Mouse (Mus musculus): ENCODE measurements around the gene Znhit3.
A peak's percentile ranks its signal among the peaks of the same experiment; 100 is the strongest.

Gene Znhit3

GRCm38 (mm10) chr11:84920981-84921380 is 4.8 kb upstream of the Znhit3 start:
- no peak for DNase-seq (ENCODE audit: low read depth, low spot score)

- DNase-seq (ENCODE audit: low read depth, low spot score), result no peak
These were observed 3.8 kb upstream of the Znhit3 start for GRCm38 (mm10) chr11:84919951-84920350.

- DNase-seq (ENCODE audit: low read depth, low spot score), result peak; percentile 60
These were observed 3.1 kb upstream of the Znhit3 start for GRCm38 (mm10) chr11:84919276-84919675.

- DNase-seq (ENCODE audit: low read depth, low spot score), result peak; percentile 75
These were observed 2.3 kb upstream of the Znhit3 start for GRCm38 (mm10) chr11:84918425-84918824.

DNA sequence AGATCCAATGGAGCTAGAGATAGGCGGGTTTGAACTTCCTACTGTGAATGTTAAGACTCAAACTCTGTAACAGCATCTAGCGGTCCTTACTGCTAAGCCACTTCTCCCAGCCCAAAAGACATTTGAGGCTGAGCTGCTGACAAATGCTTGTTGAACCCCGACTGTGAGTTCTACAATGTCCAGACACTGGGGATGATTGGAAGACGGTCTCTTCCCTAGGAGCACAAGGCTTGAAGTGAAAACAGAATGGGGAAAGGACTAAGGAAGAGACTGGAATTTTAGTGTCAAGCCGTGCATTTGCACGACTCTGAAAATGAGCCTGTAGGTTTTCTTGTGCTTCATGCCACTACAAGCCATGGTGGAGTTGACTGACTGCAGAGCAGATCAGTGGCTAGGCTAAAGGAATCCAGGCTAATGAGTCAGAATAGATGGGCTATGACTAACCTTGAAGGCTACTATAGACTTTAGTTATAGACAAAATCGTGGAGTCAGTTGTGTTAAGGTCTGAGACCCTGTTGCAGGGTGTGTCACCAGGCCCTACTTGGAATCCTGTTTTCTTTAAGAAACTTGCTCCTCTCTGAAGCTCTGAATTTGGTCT is 636 bp upstream of the Znhit3 start:
- DNase-seq (ENCODE audit: low read depth, low spot score), result no peak

GRCm38 (mm10) chr11:84914673-84915072 is 1.5 kb downstream of the Znhit3 start:
- no peak for DNase-seq (ENCODE audit: low read depth, low spot score)

DNA sequence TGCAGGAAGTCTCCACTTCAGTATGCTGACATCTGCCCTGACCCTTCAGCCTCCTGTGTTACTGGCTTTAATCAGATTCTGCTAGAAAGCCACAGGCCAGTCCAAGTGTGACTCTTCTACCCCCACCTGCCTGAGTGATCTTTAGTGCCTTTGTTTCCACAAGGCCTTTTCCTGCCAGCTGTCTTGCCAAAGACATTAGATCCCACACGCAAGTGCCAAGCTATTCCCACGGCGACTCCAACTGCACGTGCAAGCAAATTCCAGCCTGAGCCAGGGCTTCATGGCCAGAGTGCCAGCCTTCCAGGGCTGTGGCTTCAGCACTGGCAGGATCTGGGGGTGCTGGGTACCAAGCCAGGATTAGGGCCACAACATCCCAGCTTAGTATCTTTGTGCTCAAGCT is 5.8 kb downstream of the Znhit3 start:
- no peak for DNase-seq (ENCODE audit: low read depth, low spot score)

GRCm38 (mm10) chr11:84908480-84908879 is 7.7 kb downstream of the Znhit3 start:
- no peak for DNase-seq (ENCODE audit: low read depth, low spot score)

DNA sequence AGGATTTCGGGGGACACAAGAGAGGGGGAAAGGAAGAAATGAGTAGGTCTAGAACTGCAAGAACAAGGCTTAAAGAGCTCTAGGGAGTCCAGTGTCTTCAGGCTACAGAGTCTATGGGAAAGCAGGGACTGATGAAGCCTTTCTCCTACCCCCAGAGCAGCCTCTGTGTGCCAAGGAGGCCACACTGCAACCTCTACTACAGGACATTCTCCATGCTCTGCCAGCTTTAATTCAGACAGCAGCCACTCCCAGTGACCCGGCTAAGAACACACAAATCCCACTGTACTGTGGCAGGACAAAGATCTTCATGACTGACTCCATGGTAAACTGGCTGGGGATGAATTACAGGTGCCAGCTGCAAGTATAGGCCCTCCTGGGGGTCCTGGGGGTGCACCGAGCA is 9.1 kb downstream of the Znhit3 start:
- DNase-seq (ENCODE audit: low read depth, low spot score), result no peak

DNA sequence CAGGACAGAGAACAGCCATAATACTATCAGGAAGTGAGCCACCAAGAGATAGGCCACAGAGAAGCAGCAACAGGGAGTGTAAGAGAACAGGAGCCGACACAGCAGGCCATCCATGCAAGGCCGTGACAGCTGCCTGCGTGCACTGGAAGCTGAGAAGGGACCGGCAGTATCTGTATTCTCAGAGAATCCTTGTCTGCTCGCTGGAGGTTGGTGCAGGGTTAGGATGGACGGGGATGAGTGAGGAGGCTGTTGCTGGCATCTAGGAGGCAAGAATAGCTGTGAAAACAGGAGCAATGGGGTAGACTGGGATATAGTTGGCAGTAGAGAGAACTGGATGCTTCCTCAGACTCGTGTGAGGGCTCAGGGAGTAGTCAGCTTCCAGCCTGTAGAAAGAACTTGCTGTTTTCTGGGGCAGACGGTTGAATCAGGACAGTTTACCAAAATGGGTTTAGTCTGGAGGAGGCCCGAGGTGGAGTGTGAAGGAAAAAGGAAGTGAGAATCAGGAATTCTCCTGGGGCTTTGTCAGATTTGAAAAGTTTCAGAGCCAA is 11.5 kb downstream of the Znhit3 start:
- DNase-seq (ENCODE audit: low read depth, low spot score), result no peak

- DNase-seq (ENCODE audit: low read depth, low spot score), result no peak
These were observed 23.1 kb downstream of the Znhit3 start for GRCm38 (mm10) chr11:84893113-84893512.

- no peak for DNase-seq (ENCODE audit: low read depth, low spot score)
These were observed 24.5 kb downstream of the Znhit3 start for GRCm38 (mm10) chr11:84891705-84892104.

GRCm38 (mm10) chr11:84889492-84889891 is 26.7 kb downstream of the Znhit3 start:
- no peak for DNase-seq (ENCODE audit: low read depth, low spot score)

GRCm38 (mm10) chr11:84888025-84888424 is 28.1 kb downstream of the Znhit3 start:
- DNase-seq (ENCODE audit: low read depth, low spot score), result no peak

GRCm38 (mm10) chr11:84886767-84887511 is 29.2 kb downstream of the Znhit3 start:
- no peak for DNase-seq (ENCODE audit: low read depth, low spot score)

DNA sequence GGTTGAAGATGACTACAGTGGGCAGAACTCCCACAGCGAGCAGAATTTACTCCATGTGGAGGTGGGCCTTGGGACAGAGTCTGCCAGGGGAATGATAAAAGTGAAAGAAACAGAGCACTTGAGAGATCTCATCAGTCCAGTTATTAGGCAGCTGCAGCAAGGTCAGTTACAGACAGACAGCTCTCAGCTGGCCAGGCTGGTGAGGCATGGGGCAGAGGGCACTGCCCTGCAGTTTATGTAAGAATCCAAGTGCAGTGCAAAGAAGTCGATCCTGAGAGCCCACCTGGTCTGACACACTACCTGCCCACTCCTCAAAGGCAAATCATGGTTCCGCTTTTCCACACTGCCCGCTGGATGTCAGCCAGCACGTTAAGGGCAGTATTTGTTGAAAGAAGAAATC is 29.9 kb downstream of the Znhit3 start:
- no peak for DNase-seq (ENCODE audit: low read depth, low spot score)

- no peak for DNase-seq (ENCODE audit: low read depth, low spot score)
These were observed 30.9 kb downstream of the Znhit3 start for GRCm38 (mm10) chr11:84885238-84885637.

GRCm38 (mm10) chr11:84882346-84882745 is 33.8 kb downstream of the Znhit3 start:
- DNase-seq (ENCODE audit: low read depth, low spot score), result no peak

- no peak for DNase-seq (ENCODE audit: low read depth, low spot score)
These were observed 35.2 kb downstream of the Znhit3 start for GRCm38 (mm10) chr11:84880971-84881370.

GRCm38 (mm10) chr11:84880465-84880961 is 35.7 kb downstream of the Znhit3 start:
- DNase-seq (ENCODE audit: low read depth, low spot score), result no peak

DNA sequence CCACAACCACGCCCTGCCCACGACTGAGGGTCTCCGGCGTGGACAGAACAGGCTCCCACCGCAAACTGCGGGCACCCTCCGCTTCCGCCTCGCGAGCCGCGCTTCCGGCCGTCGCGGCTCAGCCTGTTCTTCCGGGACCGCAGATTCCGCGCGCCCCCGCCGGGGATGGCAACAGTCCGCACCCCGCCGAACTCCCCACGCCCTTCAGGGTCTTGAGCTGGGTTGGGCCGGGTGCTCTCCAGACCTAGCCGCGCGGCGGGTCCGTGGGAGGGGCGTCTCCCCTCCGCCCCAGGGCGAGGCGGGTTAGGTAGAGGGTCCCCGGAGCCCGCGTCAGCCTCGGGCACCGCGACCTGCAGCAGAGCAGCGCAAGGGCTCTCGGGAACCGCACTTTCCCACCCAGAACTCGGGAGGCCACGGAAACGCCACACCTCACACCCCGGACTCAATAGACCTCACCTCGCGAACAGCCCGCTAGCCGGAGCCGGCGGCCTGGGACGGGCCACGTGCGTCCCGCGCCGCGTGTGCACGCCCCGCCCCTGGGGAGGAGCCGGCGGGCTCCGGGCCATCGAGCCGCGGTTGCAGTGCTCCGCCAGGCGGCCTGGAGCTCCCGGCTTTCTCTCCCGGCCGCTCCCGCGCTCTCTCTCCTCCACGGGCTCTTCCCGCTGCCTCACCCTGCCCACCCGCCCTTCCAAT is 36.2 kb downstream of the Znhit3 start, which contains the start of the genes Myo19 and Pigw:
TSS of gene Myo19 (plus strand) at position 377 of the 693 bp plus-strand sequence.
TSS of gene Pigw (minus strand) at position 514 of the 693 bp plus-strand sequence.
- DNase-seq (ENCODE audit: low read depth, low spot score), result peak; percentile 76
